Mouse (Mus musculus): Measurements from ENCODE around the gene Pgk1.
"Not testable (repeated sequence)": the region's sequence is repeated elsewhere in the genome, so short reads cannot be mapped to it uniquely, and the experiment has no call there.

Gene Pgk1

DNA sequence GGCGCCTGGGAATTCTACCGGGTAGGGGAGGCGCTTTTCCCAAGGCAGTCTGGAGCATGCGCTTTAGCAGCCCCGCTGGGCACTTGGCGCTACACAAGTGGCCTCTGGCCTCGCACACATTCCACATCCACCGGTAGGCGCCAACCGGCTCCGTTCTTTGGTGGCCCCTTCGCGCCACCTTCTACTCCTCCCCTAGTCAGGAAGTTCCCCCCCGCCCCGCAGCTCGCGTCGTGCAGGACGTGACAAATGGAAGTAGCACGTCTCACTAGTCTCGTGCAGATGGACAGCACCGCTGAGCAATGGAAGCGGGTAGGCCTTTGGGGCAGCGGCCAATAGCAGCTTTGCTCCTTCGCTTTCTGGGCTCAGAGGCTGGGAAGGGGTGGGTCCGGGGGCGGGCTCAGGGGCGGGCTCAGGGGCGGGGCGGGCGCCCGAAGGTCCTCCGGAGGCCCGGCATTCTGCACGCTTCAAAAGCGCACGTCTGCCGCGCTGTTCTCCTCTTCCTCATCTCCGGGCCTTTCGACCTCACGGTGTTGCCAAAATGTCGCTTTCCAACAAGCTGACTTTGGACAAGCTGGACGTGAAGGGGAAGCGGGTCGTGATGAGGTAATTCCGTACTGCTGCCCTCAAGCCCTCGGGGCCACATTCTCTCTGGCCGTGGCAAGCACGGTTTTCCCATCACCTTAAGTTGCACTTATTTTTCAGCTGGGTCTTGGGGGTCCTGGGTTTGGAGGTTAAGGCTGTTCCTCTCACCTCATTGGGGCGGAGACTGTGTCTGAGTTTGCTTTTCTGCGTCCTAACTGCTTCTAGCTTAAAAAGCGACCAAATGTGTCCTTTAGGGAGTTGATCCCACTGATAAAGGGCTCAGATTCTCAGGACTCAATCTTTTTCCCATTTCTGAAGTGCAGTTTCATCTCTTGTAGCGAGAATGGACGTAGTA, at the start of gene Pgk1:
TSS of gene Pgk1 (plus strand) at position 388 of the 937 bp plus-strand sequence.
- peak; percentile 80 to 88 for DNase-seq (ENCODE audit: low spot score in 2 of 2)

DNA sequence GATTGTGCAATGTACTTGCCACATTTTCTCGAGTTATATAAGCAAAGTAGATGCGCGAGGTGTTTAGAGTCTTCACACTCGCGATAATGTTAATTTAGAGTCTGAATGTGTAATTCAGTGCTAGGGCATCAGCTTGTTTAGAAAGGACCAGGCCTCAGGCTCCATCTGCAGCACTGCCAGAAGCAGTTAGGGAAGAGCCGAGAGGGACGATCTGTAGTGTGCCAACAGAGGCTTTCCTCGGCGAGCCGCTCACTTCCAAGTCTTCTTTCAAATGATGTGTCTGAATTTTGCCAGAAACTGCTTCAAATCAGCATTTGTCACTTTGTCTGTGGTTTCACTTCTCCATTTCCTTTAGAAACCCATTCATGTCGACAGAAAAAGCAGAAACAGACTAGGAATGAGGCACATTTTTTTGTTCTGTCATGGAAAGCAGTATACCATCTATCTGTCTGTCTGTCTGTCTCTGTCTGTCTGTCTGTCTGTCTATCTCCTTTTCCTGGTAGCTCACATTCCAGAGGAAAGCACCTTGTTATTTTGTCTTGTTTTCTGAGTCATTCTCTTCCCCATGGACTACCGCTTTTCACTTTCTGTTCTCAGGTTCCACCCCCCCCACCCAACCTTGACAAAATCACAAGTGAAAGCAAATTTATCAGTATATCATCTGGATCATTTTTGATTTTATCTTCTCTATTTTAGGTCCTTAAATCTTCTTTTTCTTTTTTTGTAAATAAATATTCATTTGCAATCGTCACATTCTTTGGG, 47.4 kb upstream of the Pgk1 start:
- no peak for DNase-seq (ENCODE audit: low spot score in 2 of 2)

DNA sequence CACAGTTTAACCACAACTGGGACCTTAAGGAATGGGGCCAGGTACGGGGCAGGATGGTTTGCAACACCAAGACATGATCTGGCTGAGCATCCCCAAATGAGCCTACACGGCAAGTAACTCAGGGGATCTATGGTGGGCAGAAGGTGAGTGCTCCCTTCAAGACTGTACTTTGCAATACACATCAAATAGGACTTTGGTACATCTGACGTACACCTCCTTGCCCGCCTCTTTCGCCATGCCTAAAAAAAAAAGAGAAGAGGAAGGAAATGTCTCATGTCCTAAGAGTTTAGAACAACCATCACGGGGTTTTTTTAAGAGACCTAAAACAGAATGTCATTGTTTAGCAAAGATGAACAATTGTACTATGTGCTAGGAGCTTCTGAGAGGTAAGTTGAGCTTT, 44.0 kb upstream of the Pgk1 start, which contains the start of gene Tlr13:
TSS of gene Tlr13 (plus strand) at position 269 of the 400 bp plus-strand sequence.
- DNase-seq (ENCODE audit: low spot score in 2 of 2) = no peak

DNA sequence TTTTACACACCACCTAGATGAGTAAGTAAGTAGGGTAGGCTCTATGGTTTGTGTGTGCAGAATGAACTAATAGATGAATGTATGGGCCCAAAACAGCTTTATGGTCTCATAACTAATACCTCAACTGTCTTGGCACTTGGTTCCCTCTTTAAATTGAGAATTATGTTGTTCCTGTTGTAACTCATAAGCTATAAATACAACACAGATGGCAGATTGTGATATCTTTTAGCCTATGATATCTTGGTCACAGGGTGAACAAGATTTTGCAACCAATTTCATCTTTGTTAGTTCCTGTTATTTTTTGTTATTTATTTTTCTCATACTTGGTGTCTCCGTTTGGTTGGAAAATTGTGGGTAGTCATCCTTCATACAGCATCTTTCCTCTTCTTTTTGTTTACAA, 38.7 kb upstream of the Pgk1 start:
- DNase-seq (ENCODE audit: low spot score in 2 of 2) = no peak

DNA sequence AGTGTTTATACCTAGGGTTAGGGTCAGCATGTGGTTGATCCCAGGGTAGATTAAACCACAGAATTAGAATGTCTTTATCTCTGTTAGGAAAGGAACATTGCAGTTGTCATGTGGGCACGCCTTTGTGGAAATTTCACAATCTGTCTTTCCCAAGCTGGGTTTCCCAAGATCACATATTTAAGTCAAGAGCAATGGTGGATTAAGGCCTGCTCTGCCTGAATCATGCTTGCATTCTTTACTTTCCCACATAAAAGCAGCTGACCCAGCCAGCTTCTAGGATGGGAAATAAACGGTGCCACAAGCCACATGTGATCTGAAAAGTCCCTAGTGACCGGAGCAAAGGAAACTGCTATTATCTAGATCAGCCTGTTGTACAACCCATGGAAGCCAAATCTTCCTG, 37.4 kb upstream of the Pgk1 start:
- no peak for DNase-seq (ENCODE audit: low spot score in 2 of 2)

DNA sequence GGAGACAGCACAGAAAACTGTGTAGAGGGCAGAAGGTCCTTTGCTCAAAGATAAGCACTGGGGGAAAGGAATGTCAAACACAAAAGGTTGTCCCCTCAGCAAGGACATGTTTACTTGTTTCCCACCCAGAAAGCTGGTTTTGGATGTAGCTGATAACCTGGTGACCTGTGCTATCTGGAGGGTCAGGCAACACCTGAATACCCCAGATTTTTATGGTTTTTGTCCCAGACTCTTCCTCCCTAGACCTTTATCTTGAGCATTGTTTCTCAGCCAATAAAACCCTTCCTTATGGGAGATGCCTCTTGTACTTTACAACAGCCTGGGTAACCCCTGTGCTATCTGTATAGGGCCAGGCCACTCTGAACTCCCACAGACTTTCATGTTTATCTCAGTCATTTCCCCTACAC, 32.7 kb upstream of the Pgk1 start:
- DNase-seq (ENCODE audit: low spot score in 2 of 2) = no peak

DNA sequence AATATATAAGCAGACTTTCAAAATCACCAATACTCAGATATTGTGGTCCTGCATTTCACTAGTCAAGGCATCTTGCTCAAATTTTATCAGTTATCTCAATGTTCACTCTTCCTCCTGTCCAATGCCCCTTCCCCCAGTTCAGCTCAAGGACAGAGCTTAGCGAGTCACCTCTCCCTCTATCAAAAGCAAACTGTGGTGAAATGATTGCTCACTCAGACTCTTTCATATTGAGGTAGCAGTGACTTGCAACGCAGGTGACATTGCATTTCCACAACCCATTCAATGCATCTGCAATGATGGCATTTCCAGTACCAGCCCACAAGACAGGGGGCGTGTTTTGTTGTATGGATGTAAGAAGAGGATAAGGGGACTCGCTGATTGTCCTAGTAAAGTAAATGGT, 31.0 kb upstream of the Pgk1 start:
- DNase-seq (ENCODE audit: low spot score in 2 of 2) = no peak

DNA sequence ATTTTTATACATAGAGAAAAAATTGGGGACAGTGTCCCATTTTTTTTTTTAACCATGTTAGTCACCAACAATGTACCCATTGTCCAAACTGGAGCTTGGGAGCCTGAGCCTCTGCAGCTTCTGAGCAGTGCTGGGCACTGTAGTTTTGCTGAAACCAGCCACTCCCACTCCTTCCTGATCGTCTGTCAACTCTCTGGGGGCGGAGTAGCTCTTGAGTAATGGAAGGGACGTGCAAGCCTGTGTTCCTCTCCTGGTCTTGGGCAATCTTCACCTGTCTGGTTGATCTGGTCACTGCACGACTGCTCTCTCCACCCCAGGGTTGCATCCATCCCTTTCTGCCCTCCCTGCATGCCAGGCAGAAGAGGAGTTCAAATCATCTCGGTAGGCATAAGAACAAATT, 22.9 kb upstream of the Pgk1 start:
- DNase-seq (ENCODE audit: low spot score in 2 of 2) = no peak

DNA sequence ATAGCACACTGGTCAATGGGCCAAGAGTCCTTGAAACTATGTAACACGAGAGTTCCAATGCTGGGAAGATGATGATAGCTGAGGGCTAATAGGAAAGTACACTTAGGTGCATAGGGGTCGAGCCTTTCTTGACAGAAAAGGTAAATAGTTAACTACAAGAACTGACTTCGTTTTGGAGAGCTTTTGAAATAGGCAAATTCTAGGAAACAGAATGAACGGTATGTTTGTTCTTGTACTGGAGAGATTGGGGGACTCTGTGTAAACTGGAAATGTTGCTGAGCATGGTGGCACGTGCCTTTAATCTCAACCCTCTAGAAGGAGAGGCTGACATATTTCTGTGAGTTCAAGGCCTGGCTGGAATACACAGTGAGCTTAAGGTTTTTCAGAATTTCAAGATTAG, 22.3 kb upstream of the Pgk1 start:
- no peak for DNase-seq (ENCODE audit: low spot score in 2 of 2)

DNA sequence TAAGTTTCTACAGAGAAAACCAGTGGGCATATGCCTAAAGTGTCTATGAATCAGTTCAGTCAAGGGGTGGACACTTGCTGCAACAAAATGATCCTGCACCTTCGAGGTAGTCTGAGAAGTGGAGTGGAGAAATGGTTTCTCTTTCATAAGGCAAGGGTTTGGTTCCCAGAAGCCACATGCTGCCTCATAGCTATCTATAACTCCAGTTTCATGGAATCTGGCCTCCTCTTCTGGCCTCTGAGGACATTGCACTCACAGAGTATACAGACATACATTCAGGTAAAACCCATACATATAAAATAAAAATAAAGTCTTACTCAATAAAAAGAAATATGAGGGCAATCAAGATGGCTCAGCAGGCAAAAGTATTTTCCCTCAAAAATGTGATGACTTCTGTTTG, 21.8 kb upstream of the Pgk1 start:
- DNase-seq (ENCODE audit: low spot score in 2 of 2) = no peak

DNA sequence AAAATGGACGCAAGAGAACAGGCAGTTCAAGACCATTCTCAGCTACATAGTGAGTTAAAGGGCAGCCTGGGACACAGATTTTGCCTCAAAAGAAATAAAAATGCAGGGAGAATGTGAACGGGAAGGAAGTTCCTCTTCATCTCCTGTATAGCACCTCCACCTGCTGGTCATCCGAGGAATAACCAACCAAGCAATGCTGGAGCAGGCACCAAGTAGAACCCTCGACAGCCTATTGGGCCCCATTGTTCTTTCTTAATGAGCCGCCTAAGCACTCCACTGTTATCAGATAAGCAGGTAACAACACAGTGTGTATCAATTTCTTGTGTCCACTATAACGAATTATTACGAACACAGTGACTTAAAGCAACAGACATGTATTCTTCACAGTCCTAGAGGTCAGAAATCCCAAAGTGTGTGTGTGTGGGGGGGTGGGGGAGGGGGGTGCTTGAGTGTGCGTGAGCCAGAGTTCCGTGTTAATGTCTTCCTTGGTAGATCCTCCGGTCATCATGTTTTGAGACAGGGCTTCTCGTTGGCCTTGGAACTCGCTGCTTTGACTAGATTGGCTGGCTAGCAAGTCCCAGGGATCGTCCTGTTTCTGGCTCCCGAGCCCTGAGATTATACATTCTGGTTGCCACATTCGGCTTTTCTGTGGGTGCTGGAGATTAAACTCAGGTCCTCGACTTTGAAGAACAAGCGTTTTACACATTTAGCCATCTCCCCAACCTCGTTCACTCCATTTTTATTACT, 15.6 kb upstream of the Pgk1 start:
- peak; percentile 51 to 74 for DNase-seq (ENCODE audit: low spot score in 2 of 2)

DNA sequence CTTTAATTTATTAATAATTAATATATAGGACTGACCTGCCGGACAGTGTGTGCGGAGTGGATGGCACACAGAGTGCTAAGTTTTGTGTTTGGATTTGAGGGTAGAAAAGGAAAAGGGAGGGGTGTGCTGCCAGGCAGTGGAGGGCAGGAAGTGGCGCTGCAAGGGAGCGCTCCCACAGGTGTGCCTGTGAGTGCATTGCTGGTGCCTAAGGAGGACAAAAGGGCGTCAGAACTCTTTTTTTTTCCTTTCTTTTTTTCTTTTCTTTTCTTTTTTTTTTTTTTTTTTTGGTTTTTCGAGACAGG, 15.1 kb upstream of the Pgk1 start:
- no peak for DNase-seq (ENCODE audit: low spot score in 2 of 2)

DNA sequence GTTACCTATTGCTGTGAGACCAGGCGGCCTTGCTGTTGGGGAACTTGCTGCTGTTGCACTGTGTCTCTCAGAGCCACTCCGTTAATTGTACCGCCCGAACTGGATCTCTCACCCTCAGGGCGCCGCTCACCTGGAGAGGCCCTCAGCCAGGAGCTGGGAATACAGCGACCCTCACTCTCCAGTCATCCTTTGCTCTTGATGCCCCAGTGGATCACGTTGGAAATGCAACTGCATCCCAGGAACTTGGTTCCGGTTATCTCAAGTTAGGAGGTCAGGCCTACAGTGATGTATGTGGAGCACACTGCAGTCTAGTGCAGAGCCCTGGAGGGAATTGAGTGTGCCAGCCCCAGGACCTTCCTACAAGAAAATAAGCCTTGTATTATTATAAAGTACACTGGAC, 10.6 kb upstream of the Pgk1 start:
- no peak for DNase-seq (ENCODE audit: low spot score in 2 of 2)

DNA sequence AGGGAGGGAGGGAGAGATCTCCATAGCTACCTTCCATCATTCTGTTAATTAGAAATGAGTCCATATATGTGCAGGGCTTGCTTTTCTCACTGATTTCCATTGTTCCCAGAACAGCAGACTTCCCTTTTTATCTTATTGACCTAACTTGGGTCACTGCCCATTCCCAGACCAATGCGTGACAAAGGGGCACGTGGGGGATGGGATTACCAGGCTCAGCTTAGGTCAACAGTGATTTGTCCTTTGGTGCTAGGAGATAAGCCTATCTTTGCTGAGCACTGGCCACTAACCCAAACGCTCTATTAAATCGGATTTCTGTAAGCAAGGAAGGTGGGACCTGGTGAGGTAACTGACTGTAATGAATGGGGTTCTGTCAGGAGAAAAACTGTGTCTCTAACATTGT, 2.6 kb upstream of the Pgk1 start:
- DNase-seq (ENCODE audit: low spot score in 2 of 2) = no peak

DNA sequence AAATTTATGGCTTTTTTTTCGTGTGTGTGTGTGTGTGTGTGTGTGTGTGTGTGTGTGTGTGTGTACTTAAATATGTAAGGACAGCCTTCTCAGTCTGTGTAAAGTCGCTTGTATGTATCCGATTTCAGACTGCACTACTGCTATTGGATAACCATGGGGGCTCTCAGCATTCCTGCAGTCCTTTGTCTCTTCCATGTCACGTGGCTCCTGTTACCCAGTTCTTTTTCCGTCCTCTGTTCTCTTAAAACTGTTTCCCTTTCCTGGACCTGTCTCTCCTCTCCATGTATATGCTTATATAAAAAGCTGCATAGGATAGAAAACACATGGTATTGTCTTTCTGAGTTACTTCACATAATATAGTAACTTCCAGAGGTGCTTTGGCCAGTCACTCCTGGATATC, 1.2 kb upstream of the Pgk1 start:
- no peak for DNase-seq (ENCODE audit: low spot score in 2 of 2)

DNA sequence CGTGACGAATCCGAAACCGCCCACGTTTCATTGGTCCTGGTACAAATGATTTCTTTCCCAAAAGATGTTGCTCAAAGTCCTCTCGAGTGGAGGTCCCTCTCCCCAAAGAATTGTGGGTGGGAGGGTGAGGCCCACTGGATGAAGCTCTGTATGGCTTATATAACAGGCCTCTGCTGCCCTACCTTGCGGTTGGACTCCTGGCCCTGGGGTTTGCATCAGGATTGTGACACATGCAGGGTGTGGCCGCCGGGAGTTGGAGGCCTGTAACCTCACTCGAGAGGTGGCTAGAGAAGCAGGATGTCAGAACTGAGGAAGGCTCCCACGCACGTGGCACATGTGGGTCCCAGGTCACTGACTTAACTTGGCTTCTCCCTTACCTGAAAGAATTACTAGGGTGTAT, 837 bp downstream of the Pgk1 start:
- peak in 1 of 2 experiments; percentile 16 for DNase-seq (ENCODE audit: low spot score in 2 of 2)

DNA sequence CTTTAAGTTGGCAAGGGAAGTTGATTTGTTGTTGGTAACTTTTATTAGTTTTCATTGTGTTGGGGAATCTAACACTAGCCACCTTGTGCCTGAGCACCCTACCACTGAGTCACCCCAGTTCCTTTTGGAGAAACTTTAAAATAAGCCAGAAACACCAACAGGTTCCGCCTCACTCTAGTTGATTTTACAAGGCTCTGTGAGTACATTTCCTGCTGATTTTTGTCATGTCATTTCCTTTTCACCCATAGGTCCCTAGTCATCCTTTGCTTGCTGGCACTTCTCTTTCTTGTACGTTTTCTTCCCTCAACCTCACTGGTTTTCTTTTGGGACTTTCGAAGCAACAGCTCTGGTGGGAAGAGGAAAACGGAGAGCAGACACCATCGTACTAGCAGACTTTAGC, 2.5 kb downstream of the Pgk1 start:
- no peak for DNase-seq (ENCODE audit: low spot score in 2 of 2)

DNA sequence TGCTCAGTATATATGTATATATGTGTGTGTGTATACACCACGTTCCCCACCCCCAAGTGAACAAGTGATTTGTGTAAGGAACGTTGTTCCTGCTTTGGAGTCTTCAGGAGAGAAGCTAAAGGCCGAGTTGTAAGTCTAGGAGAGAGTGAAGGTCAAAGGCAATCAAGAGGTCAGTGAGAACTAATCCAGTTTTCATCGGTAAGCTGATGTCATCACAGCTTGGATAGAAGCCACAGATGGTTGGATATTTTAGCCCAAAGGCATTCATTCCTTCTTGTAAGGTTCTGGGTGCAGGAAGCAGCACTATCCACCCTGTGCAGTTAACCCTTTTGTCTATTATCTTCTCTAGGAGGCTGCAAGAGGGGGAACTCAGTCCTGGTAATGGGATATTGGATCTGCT, 3.2 kb downstream of the Pgk1 start:
- no peak for DNase-seq (ENCODE audit: low spot score in 2 of 2)

DNA sequence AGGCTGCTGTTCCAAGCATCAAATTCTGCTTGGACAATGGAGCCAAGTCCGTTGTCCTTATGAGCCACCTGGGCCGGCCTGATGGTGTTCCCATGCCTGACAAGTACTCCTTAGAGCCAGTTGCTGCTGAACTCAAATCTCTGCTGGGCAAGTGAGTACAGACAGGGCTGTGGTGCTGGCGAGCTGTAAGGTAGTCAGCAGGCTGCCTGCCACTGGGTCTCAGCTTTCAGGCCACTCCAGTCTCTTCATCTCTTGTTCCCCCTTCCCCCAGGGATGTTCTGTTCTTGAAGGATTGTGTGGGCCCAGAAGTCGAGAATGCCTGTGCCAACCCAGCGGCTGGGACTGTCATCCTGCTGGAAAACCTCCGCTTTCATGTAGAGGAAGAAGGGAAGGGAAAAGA, 7.5 kb downstream of the Pgk1 start:
- DNase-seq (ENCODE audit: low spot score in 2 of 2) = not testable (repeated sequence)

DNA sequence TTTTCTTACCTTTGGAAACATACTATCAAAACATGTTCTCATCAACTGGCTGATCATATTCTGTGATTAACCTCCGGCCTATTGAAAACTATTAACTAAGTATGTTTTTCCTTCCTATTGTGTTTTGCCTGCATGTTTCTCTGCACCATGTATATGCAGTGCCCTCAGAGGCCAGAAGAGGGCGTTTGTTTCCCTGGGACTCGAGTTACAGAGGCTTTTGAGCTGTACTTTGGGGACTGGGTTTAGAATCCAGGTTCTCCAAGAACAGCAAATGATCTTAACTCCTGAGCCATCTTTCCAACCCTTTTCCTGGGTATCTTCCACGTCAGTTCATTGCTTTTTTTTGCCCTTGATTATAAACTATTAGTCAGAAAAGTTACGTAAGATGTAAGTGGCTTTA, 10.4 kb downstream of the Pgk1 start:
- DNase-seq (ENCODE audit: low spot score in 2 of 2) = no peak

DNA sequence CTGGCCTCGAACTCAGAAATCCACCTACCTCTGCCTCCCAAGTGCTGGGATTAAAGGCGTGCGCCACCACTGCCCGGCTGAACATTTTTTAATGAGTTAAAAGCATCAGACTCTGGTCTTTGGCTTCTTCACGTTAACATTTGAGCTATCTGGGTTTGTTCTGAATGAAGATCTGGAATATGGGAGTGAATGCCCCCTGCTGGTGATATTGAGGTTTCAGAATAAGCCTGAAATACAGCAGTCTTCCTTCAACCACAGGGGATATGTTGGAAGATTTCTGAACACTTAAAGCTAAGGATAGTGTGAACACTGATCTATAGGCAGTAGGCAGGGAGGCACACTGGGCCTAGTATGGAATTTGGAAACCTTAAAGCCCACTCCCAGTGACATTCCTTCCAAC, 12.0 kb downstream of the Pgk1 start:
- no peak for DNase-seq (ENCODE audit: low spot score in 2 of 2)

DNA sequence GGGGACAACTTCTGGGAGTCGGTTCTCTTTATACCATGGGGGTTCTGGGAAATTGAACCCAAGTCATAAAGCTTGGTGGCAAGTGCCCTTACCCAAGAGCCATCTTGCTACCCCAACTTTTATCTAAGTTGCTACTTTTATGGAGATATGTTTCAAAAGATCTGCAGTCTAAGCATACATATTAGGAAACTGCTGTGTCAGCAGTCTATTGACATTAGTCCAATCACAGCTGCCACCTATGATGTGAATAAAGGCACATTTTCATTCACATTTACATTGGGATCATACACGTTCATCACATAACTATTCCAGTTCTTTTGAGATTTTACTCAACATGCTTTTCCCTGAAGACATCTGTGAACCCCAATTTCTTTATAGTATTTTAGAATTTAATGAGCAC, 22.2 kb downstream of the Pgk1 start:
- no peak for DNase-seq (ENCODE audit: low spot score in 2 of 2)
